Mouse (Mus musculus) neural tube, embryonic 10.5 days (tissue): Measurements from ENCODE around the gene Fry.

Experiments used
- DNase-seq: peaks from one replicate; pipeline ENCODE4 v3.0.0-alpha.2; 2017; ENCODE audit warnings: low spot score; ENCODE audit errors: extremely low spot score

The Fry gene

DNA sequence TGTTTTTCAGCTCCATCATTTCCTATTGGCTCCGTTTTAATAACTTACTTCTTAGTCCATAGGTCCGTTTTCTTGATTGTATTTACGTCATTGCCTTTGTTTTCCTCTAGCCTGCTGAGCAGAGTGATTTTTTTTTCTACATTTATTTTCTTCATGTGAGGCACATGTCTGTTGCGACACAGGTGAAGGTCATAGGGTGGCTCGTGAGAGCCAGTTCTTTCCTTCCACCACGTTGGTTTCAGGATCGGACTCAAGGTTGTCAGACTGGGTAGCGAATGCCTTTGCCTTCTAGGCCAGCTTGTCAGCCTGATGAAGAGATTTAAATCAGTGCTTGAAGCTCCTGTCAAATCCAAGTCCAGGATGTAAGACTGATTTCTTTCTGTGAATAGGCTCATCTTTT lies 101.0 kb downstream of the Fry start:
- DNase-seq: no peak

- peak; percentile 35 for DNase-seq
Measured at GRCm38 (mm10) chr5:150220333-150220732, 101.9 kb downstream of the Fry start.

DNA sequence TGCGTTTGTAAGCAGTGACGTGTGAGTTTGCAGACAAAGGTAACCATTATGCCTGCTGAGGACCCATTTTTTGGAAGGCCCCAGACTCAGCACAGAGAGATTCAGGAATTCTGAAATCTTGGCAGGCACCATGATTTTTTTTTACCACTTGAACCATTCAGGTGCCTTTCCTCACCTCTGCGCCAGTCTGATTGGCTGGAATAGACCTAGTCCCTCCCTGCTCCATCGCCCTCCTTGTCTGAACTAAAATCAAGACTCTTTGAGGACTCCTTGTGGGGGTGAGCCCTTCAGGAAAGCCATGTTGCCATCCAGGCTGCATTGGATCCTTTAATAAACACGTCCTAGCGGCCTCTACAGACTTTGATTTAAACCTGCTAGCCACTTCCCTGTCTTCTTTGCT lies 103.4 kb downstream of the Fry start:
- DNase-seq: no peak

DNA sequence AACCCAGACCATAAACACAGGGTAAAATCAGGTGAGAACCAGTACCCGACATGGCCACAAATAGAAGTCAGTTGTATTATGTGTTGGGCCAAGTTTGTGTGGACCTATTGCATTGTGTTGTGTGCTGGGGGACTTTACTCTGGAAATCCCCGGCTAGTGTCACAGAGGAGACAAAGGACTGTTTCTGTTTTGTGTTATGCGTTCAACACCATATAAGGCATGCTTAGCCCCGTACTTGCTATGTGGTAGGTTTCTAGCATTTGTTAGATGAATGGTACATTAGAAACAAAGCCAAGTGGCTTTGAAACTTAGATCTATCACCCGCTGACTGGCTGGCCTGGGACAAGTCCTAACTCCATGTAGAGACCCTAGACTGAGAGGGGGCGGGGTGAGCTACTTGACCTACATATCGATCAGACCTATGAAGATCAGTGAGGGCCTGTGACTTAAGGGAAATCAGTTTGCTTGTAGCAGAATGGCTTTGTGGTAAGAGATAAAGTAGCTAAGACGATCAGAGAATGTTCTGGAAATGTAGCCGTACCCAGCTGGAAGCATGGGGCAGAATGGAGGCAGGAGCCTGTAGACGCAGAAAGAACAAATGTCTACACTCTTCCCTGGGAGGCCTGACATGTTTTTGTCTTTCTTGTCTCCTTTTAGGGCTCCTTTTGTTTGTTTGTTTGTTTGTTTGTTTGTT lies 105.2 kb downstream of the Fry start:
- no peak for DNase-seq

GRCm38 (mm10) chr5:150229086-150229485 lies 110.6 kb downstream of the Fry start:
- DNase-seq: no peak

GRCm38 (mm10) chr5:150229776-150230175 lies 111.3 kb downstream of the Fry start:
- no peak for DNase-seq

GRCm38 (mm10) chr5:150232159-150233150 lies 114.0 kb downstream of the Fry start:
- peak; percentile 45 for DNase-seq

GRCm38 (mm10) chr5:150233154-150233886 lies 114.9 kb downstream of the Fry start:
- peak; percentile 57 for DNase-seq

GRCm38 (mm10) chr5:150235931-150236330 lies 117.5 kb downstream of the Fry start:
- DNase-seq: no peak

- no peak for DNase-seq
Measured at GRCm38 (mm10) chr5:150236597-150236996, 118.2 kb downstream of the Fry start.

DNA sequence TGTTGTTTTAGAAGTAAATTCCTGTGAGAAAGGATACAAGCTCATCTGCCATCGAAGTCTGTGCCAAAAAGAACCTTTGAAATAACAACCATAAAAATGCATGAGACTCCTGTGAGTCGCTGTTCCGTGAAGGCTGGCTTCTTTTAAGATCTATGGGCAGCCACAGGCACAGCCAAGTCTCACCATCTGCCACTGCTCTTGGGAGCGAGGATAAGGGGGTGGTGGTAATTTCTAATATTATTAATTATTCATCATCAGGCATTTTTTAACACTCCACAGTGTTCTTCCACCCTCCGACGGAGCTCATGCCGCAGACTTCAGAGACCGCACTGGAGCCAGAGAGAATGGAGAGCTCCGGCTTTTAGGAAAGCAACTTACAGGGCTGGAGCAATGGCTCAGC lies 123.2 kb downstream of the Fry start:
- no peak for DNase-seq

DNA sequence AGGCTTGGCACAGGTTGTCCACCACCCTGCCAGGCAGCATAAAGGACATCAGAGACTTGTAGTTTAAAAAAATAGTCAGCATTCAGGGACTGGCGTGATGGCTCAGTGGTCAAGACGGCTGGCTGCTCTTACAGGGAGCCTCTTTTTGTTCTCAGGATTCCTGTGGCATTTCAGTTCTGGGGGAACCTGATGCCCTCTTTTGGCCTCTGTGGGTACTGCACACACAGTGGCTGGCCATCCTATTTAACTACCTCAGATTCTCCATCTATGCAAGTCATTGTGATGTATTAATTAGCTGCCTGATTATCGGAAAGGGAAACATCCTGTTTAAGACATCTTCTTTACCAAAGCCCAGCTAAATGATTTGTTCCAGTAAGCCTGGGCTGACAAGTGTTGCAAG lies 128.3 kb downstream of the Fry start:
- DNase-seq: no peak

DNA sequence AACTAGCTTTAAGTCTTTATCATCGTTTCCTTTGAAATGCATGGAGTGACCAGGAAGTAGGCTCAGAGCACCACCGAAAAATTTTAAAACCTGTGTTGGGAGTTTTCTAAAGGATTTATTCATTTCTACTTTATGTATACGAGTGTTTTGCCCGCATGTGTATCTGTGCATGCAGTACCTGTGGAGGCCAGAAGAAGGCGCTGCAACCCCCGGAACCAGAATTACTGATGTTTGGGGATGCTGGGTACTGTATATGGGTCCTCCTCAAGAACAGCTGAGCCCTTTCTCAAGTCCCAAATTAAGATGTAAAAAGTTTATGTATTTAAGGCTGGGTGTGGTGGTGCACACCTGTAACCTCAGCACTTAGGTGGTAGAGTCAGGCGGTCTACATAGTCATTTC lies 139.3 kb downstream of the Fry start:
- DNase-seq: no peak

DNA sequence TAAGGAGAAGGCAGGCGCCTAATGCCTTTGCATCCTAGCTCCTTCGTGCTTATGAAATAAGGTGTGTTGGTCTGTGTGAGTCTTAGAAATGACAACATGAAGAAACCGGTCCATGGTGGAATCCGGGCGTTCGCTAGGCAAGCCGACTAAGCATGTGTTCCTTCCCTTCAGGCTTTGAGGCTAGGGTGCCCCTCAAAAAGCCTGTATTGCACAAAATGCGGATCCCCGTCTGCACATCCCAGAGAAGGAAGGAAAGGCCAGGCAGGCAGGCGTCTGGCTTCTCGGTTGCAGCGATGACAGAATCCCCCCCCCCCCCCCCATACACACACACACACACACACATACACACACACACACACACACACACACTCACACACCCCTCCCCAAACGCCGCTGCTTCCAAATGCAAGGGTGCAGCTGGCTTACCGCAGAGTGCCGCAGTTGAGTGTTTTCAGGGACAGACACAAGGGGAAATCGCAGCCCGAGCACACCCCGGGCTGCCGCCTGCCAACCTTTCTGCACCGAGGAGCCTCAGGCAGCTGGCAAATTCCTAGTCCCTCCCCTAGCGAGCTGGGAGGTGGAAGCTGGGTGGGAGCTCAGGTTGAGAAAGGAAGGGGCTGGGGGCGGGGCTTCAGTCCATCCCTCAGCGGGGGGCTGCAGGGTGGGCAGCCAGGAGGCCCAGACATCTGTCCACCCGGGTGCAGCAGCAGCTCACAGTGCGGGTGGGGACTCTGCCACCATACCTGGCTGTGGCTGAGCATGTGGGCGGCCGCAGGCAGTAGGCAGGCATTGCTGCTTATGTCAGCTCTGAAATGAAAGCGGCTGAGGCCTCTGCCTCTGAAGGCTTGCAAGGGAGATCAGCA lies 141.0 kb downstream of the Fry start:
- peak; percentile 50 for DNase-seq

GRCm38 (mm10) chr5:150260054-150260386 lies 141.6 kb downstream of the Fry start:
- no peak for DNase-seq

DNA sequence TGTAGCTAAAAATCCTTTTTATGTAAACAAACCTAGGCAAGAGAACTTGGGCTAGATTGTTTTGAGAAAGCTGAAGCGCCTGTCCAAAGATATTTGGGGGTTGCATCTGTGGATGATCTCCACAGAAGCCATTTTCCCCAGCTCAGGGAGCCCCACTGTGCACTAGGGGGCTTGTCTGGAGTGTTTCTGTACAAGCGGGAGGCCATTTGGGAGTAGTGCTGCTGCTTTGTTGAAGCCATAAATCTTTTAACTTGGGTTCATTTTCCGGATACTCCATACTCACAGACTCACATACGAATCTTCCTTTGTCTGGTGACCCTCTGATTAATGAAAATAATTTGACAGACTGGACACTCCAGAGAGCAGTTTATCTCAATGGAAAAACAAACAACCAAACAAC lies 142.9 kb downstream of the Fry start:
- DNase-seq: no peak

DNA sequence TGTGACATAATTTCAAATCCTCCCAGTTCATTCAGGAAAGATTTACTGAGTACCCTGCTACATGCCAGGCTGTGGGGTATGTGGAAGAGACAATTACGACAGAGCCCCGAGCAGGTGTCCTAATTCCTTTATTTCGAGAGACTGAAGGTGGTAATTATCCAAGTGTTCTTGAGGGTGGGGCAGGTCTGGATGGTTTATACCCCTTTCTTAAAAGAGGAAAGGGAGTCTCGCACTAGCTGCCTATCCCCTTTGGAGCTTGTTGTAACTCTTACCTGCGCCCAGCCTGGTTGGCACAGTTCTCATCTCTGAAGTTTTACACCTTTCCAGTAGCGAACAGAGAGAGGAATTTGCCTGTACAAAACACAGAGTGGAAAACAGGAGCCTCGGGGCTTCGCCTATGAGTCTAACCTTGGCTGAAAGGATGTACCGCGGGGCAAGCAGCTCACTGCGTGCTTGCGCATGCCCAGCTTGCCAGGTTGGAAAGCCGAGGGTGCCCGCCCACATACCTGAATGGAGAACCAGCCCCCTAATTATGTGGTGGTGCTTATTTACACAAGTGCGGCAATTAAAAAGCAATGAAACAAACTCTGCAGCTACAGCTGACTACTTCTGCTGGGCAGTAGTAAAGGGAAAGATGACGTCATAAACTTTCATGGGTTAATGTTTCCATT lies 143.7 kb downstream of the Fry start:
- DNase-seq: no peak

GRCm38 (mm10) chr5:150262717-150263103 lies 144.3 kb downstream of the Fry start:
- no peak for DNase-seq

DNA sequence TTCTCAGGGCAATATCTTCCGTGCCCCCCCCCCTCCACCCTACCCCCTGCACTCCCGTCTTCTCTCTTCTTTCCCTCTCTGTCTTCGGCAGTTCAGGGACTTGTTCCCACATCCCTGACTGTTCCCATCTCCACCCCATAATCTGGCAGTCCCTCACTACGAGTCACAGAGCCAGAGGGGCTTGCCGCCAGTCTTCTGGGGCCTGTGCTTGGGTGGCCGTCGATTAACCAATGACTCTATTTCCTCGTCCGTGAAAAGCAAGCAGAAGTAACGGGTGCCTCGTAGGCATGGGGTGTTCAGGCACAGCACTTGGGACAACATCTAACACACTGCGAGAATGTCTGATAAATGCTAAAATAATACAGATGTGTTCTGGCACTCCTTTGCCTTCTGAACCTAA lies 144.7 kb downstream of the Fry start:
- DNase-seq: no peak

- DNase-seq: no peak
Measured at GRCm38 (mm10) chr5:150263656-150264055, 145.2 kb downstream of the Fry start.

DNA sequence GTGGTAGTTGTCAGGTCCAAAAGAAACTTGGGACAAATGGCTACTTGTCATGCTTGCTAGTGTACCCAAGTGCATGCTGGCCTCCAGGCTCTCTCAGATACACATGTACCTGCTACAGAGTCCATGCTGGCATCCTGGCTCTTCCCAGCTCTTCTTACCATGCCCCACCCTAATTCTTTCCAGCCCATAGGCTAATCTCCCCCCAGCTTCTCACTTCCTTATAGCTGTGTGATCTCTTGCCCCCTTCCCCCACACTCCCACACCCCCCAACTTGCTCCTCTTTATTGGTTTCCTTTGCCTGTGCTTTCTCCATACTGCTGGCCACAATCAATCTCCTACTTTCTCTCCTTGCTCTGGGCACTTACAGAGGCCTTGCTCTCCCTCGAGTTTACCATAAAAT lies 146.6 kb downstream of the Fry start:
- no peak for DNase-seq
